Mouse (Mus musculus) lung, embryonic 15.5 days (tissue): ENCODE results near the gene Trpm8. TPM values are rescaled to one million over a fixed set of nuclear protein-coding genes. Genes with fewer than 3 reads are reported as not detected.
A peak's percentile ranks its signal among the peaks of the same experiment; 100 is the strongest.

Experiments
- ATAC-seq: fragments of 200-750 bp; cut with Nextera tagmentation; 2 replicates; pipeline ENCODE4 v1.8.0; 2017; ENCODE audit warnings: moderate number of reproducible peaks, borderline replicate concordance; ENCODE audit not compliant: low FRiP score, low TSS enrichment; ENCODE audit errors: extremely low read depth
- H3K27ac ChIP-seq: fragments of 300-500 bp; sonication (generic); 2 replicates; pipeline ENCODE4 v1.5.1; 2015; ENCODE audit warnings: moderate library complexity, mild to moderate bottlenecking, inconsistent platforms
- H3K27me3 ChIP-seq: fragments of 300-500 bp; sonication (generic); 2 replicates; pipeline ENCODE4 v1.6.1; 2015; ENCODE audit warnings: inconsistent platforms
- H3K36me3 ChIP-seq: fragments of 300-500 bp; sonication (generic); 2 replicates; pipeline ENCODE4 v1.6.1; 2015; ENCODE audit warnings: inconsistent platforms
- H3K4me1 ChIP-seq: fragments of 300-500 bp; sonication (generic); 2 replicates; pipeline ENCODE4 v1.6.1; 2015; ENCODE audit warnings: inconsistent platforms
- H3K4me2 ChIP-seq: fragments of 300-500 bp; sonication (generic); 2 replicates; pipeline ENCODE4 v1.6.1; 2015; ENCODE audit warnings: inconsistent platforms, mild to moderate bottlenecking, moderate library complexity
- H3K4me3 ChIP-seq: fragments of 300-500 bp; sonication (generic); 2 replicates; pipeline ENCODE4 v1.5.1; 2015; ENCODE audit warnings: mild to moderate bottlenecking, inconsistent platforms
- H3K9ac ChIP-seq: fragments of 300-500 bp; sonication (generic); 2 replicates; pipeline ENCODE4 v1.6.1; 2015; ENCODE audit warnings: inconsistent platforms
- H3K9me3 ChIP-seq: fragments of 300-500 bp; sonication (generic); 2 replicates; pipeline ENCODE4 v1.6.1; 2016; ENCODE audit warnings: inconsistent platforms
- WGBS: fragments of 180-500 bp; shearing (Covaris S2); methylation state at CpG from one replicate; pipeline ENCODE4 v1.1.7; 2015; 5-methylcytosine and 5-hydroxymethylcytosine counted together
- polyA plus RNA-seq: library from polyadenylated mRNA; unstranded; fragments of >200 nt; fragmentation: Nextera tagmentation; extraction: Ambion mirVana; gene quantifications from 2 replicates; pipeline ENCODE4 v1.2.1, GENCODE M21; 2015

Trpm8 gene
- polyA plus RNA-seq, 1 experiment from 2014 or later, result 0.10 TPM

DNA sequence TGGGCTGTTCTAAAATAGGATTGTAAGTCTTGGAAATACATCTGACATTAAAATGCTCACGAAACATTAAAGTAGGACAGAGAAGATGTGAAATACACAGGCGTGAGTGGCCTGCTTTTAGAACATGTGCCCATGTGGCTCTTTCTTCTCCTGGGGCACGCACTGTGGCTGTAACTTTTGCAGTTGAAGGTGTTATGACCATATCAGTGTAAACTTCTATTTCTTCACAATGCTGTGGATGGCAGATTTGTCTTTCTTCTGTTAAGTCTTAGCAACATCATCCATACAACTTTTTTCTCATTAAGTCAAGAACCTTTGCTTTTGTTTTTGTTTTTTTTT, 11.3 kb downstream of the Trpm8 start:
- Histone ChIP-seq H3K9ac (no peak overlapping the region), H3K27ac (no peak overlapping the region), H3K4me2 (no peak overlapping the region), H3K4me1 (no peaks in the 10 kb centered on the region), H3K36me3 (no peaks in the 10 kb centered on the region), H3K9me3 (peaks cover 14% of the 10 kb centered on the region; the same call in 1 of the 2 replicates), H3K4me3 (no peak overlapping the region), H3K27me3 (no peaks in the 10 kb centered on the region)
- no peak for ATAC-seq
- 65% methylated on average over 3 of the region's 3 CpGs for WGBS

DNA sequence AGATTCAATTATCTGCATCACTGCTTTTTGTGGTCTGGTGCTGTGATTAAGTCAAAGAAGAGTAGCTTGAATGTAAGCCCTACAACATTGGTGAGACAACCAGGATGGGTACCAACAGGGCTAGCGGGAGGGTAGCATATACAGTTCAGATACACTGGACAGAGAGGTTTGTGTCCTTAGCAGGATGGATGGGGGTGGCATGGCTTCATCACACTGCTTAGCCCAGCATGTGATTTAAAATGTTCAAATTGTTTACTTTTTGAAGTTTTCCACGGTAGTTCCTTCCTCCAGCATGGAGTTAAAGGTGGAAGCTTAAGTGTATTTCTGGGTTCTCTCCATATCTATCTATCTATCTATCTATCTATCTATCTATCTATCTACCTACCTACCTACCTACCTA, 11.7 kb downstream of the Trpm8 start:
- Histone ChIP-seq H3K36me3 (no peaks in the 10 kb centered on the region), H3K9me3 (peaks cover 11% of the 10 kb centered on the region; the same call in 1 of the 2 replicates), H3K9ac (no peak overlapping the region), H3K27ac (no peak overlapping the region), H3K4me2 (no peak overlapping the region), H3K27me3 (no peaks in the 10 kb centered on the region), H3K4me3 (no peak overlapping the region), H3K4me1 (no peaks in the 10 kb centered on the region)
- no peak for ATAC-seq
- WGBS, result 35% methylated on average over 2 of the region's 2 CpGs

DNA sequence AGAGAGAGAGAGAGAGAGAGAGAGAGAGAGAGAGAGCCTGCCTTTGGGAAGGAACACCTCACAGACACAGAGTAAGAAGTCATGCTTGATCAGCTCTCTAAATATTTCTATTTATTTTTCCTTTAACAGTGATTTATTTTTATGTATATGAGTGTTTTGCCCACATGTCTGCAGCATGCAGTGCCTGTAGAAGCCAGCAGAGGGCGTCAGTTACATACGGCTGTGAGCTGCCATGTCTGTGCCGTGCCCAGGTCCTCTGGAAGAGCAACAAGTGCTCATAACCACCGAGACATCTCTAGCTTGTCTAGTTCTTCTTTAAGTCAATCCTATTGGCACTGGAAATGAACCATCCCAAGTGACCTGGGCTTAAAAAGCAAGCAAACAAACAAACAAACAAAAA, 12.5 kb downstream of the Trpm8 start:
- Histone ChIP-seq H3K9me3 (peaks cover 13% of the 10 kb centered on the region; the same call in 1 of the 2 replicates), H3K27me3 (no peaks in the 10 kb centered on the region), H3K4me3 (no peak overlapping the region), H3K4me1 (no peaks in the 10 kb centered on the region), H3K27ac (no peak overlapping the region), H3K4me2 (no peak overlapping the region), H3K9ac (no peak overlapping the region), H3K36me3 (no peaks in the 10 kb centered on the region)
- WGBS, result 38% methylated on average over 4 of the region's 4 CpGs
- no peak for ATAC-seq

DNA sequence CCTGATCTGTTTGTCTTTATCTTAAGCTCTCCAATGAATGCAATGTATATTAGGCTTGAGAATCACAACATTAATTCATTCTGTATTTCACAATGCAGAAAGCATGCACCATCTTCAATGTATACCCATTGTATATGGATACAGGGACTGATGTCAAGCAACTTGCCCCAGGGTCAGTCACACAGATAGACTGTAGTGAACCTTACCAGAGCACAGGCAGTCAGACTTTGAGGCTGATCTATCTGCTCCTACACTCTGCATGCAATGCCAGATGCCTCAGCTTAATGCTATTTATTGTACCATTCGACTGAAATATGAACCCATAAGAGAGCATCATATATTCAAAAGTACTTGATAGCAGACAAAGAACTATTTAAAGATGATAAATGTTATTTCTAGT, 13.1 kb downstream of the Trpm8 start:
- ATAC-seq, result no peak
- H3K4me3 ChIP-seq, result no peak overlapping the region
- WGBS, result 58% methylated on average over 1 of the region's 1 CpGs
- no peak overlapping the region for H3K9ac ChIP-seq
- H3K9me3 ChIP-seq, result peaks cover 12% of the 10 kb centered on the region; the same call in 1 of the 2 replicates
- no peaks in the 10 kb centered on the region for H3K27me3 ChIP-seq
- no peak overlapping the region for H3K4me2 ChIP-seq
- no peaks in the 10 kb centered on the region for H3K36me3 ChIP-seq
- H3K4me1 ChIP-seq, result no peaks in the 10 kb centered on the region
- H3K27ac ChIP-seq, result no peak overlapping the region

DNA sequence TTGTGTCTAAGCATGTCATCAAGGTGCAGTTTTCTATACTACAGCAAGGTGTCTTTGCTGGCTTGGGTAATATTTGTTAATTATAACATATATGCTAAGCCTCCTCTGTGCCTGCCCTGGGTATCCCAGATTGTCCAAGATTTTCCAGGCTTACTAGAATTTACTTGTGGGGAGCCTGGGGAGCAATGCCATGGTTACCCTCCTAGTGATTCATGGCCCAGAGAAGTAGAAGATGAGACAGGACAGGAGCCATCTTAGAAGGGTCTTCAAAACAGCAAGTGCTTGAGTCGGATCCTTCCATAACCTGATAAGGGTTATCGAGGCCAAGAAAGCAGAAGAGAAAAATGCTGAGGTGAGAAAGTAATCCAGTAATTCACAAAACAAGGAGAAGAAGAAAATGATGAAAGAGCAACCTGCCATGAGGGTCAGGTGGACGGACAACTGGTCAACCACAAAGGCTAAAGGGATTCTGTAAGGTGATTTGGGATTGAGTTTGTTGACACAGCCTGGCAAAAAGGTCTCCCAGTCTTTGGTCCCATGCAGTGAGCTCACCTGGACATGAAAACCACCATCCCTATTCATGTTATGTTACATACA, 14.0 kb downstream of the Trpm8 start:
- ATAC-seq, result no peak
- Histone ChIP-seq H3K4me3 (no peak overlapping the region), H3K4me2 (no peak overlapping the region), H3K9me3 (peaks cover 12% of the 10 kb centered on the region; the same call in 1 of the 2 replicates), H3K9ac (no peak overlapping the region), H3K36me3 (no peaks in the 10 kb centered on the region), H3K27ac (no peak overlapping the region), H3K4me1 (no peaks in the 10 kb centered on the region), H3K27me3 (no peaks in the 10 kb centered on the region)
- WGBS, result 55% methylated on average over 3 of the region's 3 CpGs

DNA sequence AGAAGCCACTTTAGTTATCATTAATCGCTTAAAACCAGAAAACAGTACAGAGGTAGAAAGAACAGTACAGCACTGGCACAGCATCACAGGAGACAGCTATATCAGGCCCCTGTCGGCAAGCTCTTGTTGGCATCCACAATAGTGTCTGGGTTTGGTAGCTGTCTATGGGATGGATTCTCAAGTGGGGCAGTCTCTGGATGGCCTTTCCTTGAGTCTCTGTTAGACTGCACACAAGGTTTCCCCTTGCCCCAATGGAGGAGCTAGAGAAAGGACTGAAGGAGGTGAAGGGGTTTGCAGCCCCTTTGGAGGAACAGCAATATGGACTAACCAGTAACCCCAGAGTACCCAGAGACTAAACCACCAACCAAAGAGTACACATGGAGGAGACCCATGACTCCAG, 14.6 kb downstream of the Trpm8 start:
- 52% methylated on average over 2 of the region's 2 CpGs for WGBS
- Histone ChIP-seq H3K27ac (no peak overlapping the region), H3K9me3 (peaks cover 12% of the 10 kb centered on the region; the same call in 1 of the 2 replicates), H3K27me3 (no peaks in the 10 kb centered on the region), H3K4me3 (no peak overlapping the region), H3K4me1 (no peaks in the 10 kb centered on the region), H3K4me2 (no peak overlapping the region), H3K9ac (no peak overlapping the region), H3K36me3 (no peaks in the 10 kb centered on the region)
- ATAC-seq, result no peak

DNA sequence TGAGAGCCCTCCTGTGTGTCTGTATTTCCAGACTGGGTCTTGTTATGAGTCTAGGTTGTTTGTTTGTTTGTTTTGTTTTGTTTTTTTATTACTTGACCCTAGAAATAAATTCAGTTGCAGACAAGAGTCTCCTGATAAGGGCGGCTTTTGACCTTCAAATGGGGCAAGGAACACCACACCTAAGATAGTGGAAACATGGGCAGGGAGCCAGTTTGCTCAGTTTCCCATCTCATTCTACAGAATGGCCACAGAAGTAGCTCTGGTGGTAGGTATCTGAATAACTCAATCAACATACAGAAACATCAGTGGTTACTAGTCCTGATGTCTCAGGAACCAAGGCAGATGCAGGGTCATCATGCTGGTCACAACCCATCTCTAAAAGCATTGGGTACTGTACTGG, 17.2 kb downstream of the Trpm8 start:
- no peak overlapping the region for H3K4me3 ChIP-seq
- H3K36me3 ChIP-seq, result no peaks in the 10 kb centered on the region
- peaks cover 17% of the 10 kb centered on the region; the same call in 1 of the 2 replicates for H3K9me3 ChIP-seq
- H3K9ac ChIP-seq, result no peak overlapping the region
- no peaks in the 10 kb centered on the region for H3K4me1 ChIP-seq
- 18% methylated on average over 1 of the region's 1 CpGs for WGBS
- no peak overlapping the region for H3K4me2 ChIP-seq
- H3K27me3 ChIP-seq, result no peaks in the 10 kb centered on the region
- ATAC-seq, result no peak
- H3K27ac ChIP-seq, result no peak overlapping the region

DNA sequence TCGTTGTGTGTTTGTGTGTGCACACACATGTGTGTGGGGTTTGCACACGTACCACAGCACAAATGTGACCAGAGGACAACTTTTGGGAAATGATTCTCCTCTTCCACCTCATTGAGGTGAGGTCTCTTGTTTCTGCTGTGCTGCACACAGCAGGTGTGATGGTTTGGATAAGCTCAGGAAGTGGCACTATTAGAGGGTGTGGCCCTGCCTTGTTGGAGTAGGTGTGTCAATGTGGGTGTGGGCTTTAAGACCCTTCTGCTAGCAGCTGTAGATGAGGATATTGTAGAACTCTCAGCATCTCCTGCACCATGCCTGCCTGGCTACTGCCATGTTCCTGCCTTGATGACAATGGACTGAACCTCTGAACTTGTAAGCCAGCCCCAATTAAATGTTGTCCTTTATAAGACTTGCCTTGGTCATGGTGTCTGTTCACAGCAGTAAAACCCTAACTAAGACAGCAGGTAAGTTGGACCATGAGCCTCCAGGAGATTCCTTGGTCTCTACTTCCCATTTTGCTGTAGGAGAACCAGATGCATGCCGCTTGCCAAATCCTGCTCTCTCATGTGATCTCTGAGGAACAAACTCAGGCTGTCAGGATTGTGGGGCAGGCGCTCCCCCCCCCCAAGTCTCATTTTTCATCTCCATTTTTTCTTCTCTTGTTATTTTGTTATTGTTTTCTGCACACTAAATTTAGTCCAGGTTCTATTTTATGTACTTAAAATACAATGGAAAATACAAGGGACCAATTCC, 18.9 kb downstream of the Trpm8 start:
- 70% methylated on average over 4 of the region's 4 CpGs for WGBS
- Histone ChIP-seq H3K9ac (no peak overlapping the region), H3K9me3 (peaks cover 21% of the 10 kb centered on the region), H3K36me3 (no peaks in the 10 kb centered on the region), H3K27me3 (no peaks in the 10 kb centered on the region), H3K4me1 (no peaks in the 10 kb centered on the region), H3K4me3 (no peak overlapping the region), H3K4me2 (no peak overlapping the region), H3K27ac (no peak overlapping the region)
- ATAC-seq, result peak; percentile 10; the same call in 1 of the 2 replicates

DNA sequence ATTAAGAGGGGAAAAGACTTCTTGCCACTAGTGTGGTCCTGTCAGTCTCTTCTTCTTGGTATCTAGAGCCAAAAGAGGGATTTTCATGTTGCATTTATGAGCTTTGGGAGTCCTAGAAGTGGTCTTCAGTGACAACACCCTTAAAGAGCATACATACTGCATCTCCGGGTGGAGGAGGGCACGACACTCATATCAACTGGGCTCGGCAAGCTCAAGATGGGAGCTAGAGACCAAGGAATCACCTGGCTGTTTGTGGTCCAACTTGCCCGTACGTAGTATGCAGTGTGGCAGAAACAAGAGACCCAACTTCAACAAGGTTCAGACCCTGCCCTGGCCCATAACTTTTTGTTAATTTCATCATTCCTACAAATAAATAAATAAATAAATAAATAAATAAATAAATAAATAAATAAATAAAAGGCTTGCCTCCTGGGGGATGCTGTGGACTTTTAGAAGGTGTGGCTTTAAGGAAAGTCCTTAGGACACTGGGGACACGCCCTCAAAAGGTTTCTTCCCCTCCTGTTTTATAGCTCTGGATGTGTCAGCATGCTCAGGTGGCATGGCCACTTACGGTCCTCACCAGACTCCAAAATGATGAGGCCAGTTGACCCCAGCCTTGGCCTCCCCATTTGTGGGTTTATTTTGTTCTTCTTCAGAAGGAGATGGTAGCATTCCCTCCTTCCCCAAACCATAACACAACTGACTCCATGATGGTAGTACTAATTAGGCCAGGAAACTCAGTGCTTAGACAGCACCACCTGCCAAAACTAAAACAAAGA, 20.2 kb downstream of the Trpm8 start:
- H3K4me2 ChIP-seq, result no peak overlapping the region
- H3K27me3 ChIP-seq, result no peaks in the 10 kb centered on the region
- no peak overlapping the region for H3K4me3 ChIP-seq
- WGBS, result 63% methylated on average over 7 of the region's 7 CpGs
- no peaks in the 10 kb centered on the region for H3K4me1 ChIP-seq
- H3K9ac ChIP-seq, result no peak overlapping the region
- H3K9me3 ChIP-seq, result peaks cover 26% of the 10 kb centered on the region
- H3K27ac ChIP-seq, result no peak overlapping the region
- no peaks in the 10 kb centered on the region for H3K36me3 ChIP-seq
- ATAC-seq, result no peak

DNA sequence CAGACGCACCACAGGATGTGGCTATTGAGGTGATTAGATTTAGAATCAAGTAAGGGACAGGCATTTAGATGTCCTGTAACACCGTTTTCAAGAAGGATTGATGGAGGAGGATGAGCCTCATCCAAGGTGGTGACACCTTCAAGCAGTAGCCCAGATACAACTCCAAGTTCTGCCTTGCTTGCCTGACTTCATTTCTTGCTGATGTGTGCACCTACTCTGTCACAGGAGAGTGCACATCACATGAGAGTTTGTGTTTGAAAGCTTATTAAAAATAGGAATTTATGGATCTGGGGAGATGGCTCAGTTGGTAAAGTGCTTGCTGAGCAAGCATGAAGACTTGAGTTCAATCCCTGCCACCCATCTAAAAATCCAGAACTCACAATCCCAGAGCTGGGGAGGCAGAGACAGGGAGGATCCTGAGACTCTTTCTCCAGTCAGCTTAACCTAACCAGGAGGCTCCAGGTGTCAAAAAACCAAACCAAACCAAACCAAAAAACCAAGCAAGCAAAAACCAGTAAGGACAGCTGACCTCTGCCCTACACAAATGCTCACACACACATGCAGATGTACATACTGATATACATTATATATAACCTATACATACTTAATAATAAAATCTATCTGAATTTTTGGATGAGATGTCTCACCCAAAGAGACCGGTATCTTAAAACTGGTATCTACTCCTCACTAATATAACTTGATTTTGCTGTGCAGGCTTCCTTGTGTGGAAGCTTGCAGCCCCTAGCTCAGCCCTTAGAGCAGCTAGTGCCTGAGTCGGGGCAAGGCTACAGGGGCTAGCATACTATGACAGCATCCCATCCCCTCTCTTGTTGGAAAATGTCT, 21.4 kb downstream of the Trpm8 start:
- no peaks in the 10 kb centered on the region for H3K36me3 ChIP-seq
- 57% methylated on average over 4 of the region's 4 CpGs for WGBS
- H3K4me1 ChIP-seq, result no peaks in the 10 kb centered on the region
- H3K9me3 ChIP-seq, result peaks cover 28% of the 10 kb centered on the region
- no peaks in the 10 kb centered on the region for H3K27me3 ChIP-seq
- no peak for ATAC-seq
- no peak overlapping the region for H3K4me2 ChIP-seq
- no peak overlapping the region for H3K4me3 ChIP-seq
- no peak overlapping the region for H3K9ac ChIP-seq
- H3K27ac ChIP-seq, result no peak overlapping the region

DNA sequence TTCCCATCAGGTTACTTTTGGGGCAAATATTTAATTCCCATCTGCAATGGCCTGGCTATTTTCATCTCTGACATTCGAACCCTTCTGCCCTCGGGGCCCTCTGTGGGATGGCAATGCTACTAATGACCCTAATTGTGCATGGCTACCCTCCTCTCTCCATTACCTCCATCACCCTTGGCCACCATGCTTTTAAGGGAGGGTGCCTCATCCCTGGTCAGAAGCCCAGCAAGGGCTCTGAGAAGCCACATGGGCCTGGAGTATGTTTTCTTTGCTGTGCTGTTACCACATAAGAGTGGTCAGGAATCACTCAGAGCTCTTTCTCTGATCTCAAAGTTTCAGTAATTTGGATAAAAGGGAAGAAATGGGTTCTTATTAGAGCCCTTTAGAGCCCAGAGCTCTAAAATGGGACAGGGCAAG, 22.1 kb downstream of the Trpm8 start:
- Histone ChIP-seq H3K4me2 (no peak overlapping the region), H3K9me3 (peaks cover 28% of the 10 kb centered on the region), H3K27ac (no peak overlapping the region), H3K9ac (no peak overlapping the region), H3K4me1 (no peaks in the 10 kb centered on the region), H3K36me3 (no peaks in the 10 kb centered on the region), H3K4me3 (no peak overlapping the region), H3K27me3 (no peaks in the 10 kb centered on the region)
- WGBS, result 78% methylated on average over 2 of the region's 2 CpGs
- no peak for ATAC-seq
